17 mouse cellular contexts compared by ENCODE assay signal in the genomic region with DNA sequence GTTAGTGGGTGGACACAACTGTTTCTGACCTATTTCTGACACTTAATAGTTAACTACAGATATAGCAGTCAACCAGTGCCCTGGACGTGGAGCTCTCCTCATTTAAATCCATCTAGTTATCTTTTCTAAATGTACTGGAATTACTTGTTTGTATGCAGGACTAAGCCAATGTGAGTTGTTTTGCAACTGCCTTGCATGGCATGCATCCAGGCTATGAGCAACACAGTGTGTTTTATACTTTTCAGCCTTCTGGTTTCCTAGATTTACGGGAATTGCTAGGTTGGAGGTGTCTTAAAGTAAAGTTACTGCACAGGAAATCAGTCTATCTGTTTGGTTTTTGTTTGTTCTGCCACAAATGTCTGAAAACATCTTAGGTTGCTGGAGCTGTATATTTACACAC. TPM values are rescaled to one million over a fixed set of nuclear protein-coding genes. Genes with fewer than 3 reads are reported as not detected.
A peak's percentile ranks its signal among the peaks of the same experiment; 100 is the strongest.
DNase-seq lines count a peak whose midpoint lies in the region; ATAC-seq and TF ChIP-seq lines count a peak whose summit lies in the region.
"Had no signal": no experiment of that assay in that cellular context is flagged by ENCODE, and none has a peak within 500 bp of the region (broad histone marks: within the 10 kb centered on the region; RNA-seq: fewer than 3 reads in every experiment).

No protein-coding gene starts in this region.

- 62% methylated on average over 2 of the region's 2 CpGs for WGBS in heart, adult 2 months

- H3K27ac ChIP-seq in heart, adult 2 months = no peak overlapping the region
- H3K27ac ChIP-seq: limb, embryonic 12.5 days had no signal

- TF ChIP-seq POLR2A in heart, adult 2 months (IDR thresholded peaks at IDR 0.05; ENCODE audit: insufficient read depth, low read depth, low read length) = no peak

- peak; percentile 7 to 18 for DNase-seq in heart, adult 2 months
- no peak for DNase-seq in heart, postnatal 14 days
- peak; percentile 4 for DNase-seq in ovary, postnatal 36 days (ENCODE audit: low spot score)
- DNase-seq in ovary, adult 18-20 months (ENCODE audit: low spot score) = no peak
- DNase-seq in adrenal gland, postnatal 36 days = peak; percentile 61 to 62
- DNase-seq in skeletal muscle tissue, adult 2 months (ENCODE audit: low read depth, low spot score) = peak; percentile 14
- DNase-seq: cerebellum, postnatal 14 days; kidney, postnatal 25 days; lung, embryonic 14.5 days had no signal

- no peak for ATAC-seq in cerebellum, adult (ENCODE audit: insufficient number of reproducible peaks, low FRiP score, low TSS enrichment)

- intact Hi-C loops in heart, adult 2 months (cut with DNase I) = no loop called here
- intact Hi-C loops in heart, postnatal 14 days (cut with DNase I) = no loop called here

- TF ChIP-seq CTCF in heart, adult 2 months (IDR thresholded peaks at IDR 0.05) = no peak

- no peaks in the 10 kb centered on the region for H3K4me1 ChIP-seq in heart, adult 2 months (ENCODE audit: control insufficient read depth, insufficient read depth, low read length)
- H3K4me1 ChIP-seq: limb, embryonic 12.5 days had no signal

- H3K36me3 ChIP-seq in heart, adult 2 months (ENCODE audit: control insufficient read depth, insufficient read depth, low read length) = no peaks in the 10 kb centered on the region
- H3K36me3 ChIP-seq: limb, embryonic 12.5 days had no signal

- H3K27me3 ChIP-seq in heart, adult 2 months (ENCODE audit: control insufficient read depth, insufficient read depth, low read length) = no peaks in the 10 kb centered on the region
- H3K27me3 ChIP-seq: limb, embryonic 12.5 days had no signal

- no peak for TF ChIP-seq EP300 in heart, adult 2 months (IDR thresholded peaks at IDR 0.05; ENCODE audit: insufficient read depth, low read depth, low read length)

- H3K79me2 ChIP-seq in heart, adult 2 months (replicated peaks; ENCODE audit: control insufficient read depth, insufficient read depth, low read length) = no peaks in the 10 kb centered on the region

- no peak overlapping the region for H3K4me3 ChIP-seq in heart, adult 2 months
- H3K4me3 ChIP-seq: erythroblast, embryonic 14.5 days; limb, embryonic 12.5 days had no signal

- no peak overlapping the region for H3K9ac ChIP-seq in heart, adult 2 months (ENCODE audit: low read depth, low read length)
- H3K9ac ChIP-seq: limb, embryonic 12.5 days; lung, embryonic 14.5 days had no signal

RNA-seq across cellular contexts. Expression of a gene that starts 49.1 kb away (rescaled TPM):
- not detected for total RNA-seq in heart, adult 2 months (2021)
- polyA plus RNA-seq in heart, adult 2 months (2012; rRNA removed) = not detected in 2 replicates
- total RNA-seq in heart, postnatal 14 days (2021) = not detected
- total RNA-seq in adrenal gland, postnatal 36 days (2021) = 1 to 10 TPM in 1 of 2 experiments, not detected in 1; 1.3 TPM
- total RNA-seq: ES-E14; hematopoietic stem cell, adult 5-6 weeks; megakaryocyte, adult 5-6 weeks had no signal
- polyA plus RNA-seq: C2C12; erythroblast, embryonic 14.5 days; heart, embryonic 11.5 days; lung, embryonic 14.5 days had no signal

Comparison
In these comparisons a context has a peak if more than half of its experiments do, and no peak if none do; other contexts are left out.
1. DNase-seq: peak in heart, adult 2 months (2 of 2), ovary, postnatal 36 days (single experiment), adrenal gland, postnatal 36 days (2 of 2) and skeletal muscle tissue, adult 2 months (single experiment); none in heart, postnatal 14 days (0 of 2) and ovary, adult 18-20 months (single experiment).